Mouse (Mus musculus): Measurements from ENCODE around the gene Asb7.
A peak's percentile ranks its signal among the peaks of the same experiment; 100 is the strongest.

Gene Asb7

GRCm38 (mm10) chr7:66689294-66689619 lies at the start of gene Asb7:
Gene Asb7 (minus strand): TSS chr7:66689596.
- DNase-seq = no peak

GRCm38 (mm10) chr7:66737418-66737817 lies 48.0 kb upstream of the Asb7 start:
- DNase-seq = no peak

- DNase-seq = no peak
These were observed 45.6 kb upstream of the Asb7 start for GRCm38 (mm10) chr7:66734993-66735392.

- no peak for DNase-seq
These were observed 45.1 kb upstream of the Asb7 start for GRCm38 (mm10) chr7:66734466-66734865.

- DNase-seq = no peak
These were observed 44.5 kb upstream of the Asb7 start for GRCm38 (mm10) chr7:66733882-66734281.

- no peak for DNase-seq
These were observed 44.0 kb upstream of the Asb7 start for GRCm38 (mm10) chr7:66733431-66733830.

GRCm38 (mm10) chr7:66729232-66729631 lies 39.8 kb upstream of the Asb7 start:
- no peak for DNase-seq

- DNase-seq = no peak
These were observed 38.7 kb upstream of the Asb7 start for GRCm38 (mm10) chr7:66728072-66728471.

GRCm38 (mm10) chr7:66724954-66725353 lies 35.6 kb upstream of the Asb7 start:
- no peak for DNase-seq

- DNase-seq = no peak
These were observed 35.1 kb upstream of the Asb7 start for GRCm38 (mm10) chr7:66724514-66724913.

GRCm38 (mm10) chr7:66711166-66711565 lies 21.8 kb upstream of the Asb7 start:
- peak; percentile 28 for DNase-seq

- no peak for DNase-seq
These were observed 15.2 kb upstream of the Asb7 start for GRCm38 (mm10) chr7:66704631-66705030.

- no peak for DNase-seq
These were observed 13.3 kb upstream of the Asb7 start for GRCm38 (mm10) chr7:66702721-66703120.

GRCm38 (mm10) chr7:66694467-66694866 lies 5.1 kb upstream of the Asb7 start:
- peak; percentile 17 for DNase-seq

- peak; percentile 99 for DNase-seq
These were observed 394 bp upstream of the Asb7 start, which contains the start of gene Lins1 for GRCm38 (mm10) chr7:66689620-66690360. Gene Lins1 (plus strand): TSS chr7:66689889.

GRCm38 (mm10) chr7:66688721-66689120 lies 675 bp downstream of the Asb7 start:
- no peak for DNase-seq

- DNase-seq = no peak
These were observed 7.1 kb downstream of the Asb7 start for GRCm38 (mm10) chr7:66682119-66682863.

- DNase-seq = no peak
These were observed 13.6 kb downstream of the Asb7 start for GRCm38 (mm10) chr7:66675800-66676199.

GRCm38 (mm10) chr7:66667064-66667463 lies 22.3 kb downstream of the Asb7 start:
- DNase-seq = no peak

- peak; percentile 20 for DNase-seq
These were observed 25.8 kb downstream of the Asb7 start for GRCm38 (mm10) chr7:66663548-66663947.

GRCm38 (mm10) chr7:66661572-66661971 lies 27.8 kb downstream of the Asb7 start:
- DNase-seq = peak; percentile 89

- DNase-seq = no peak
These were observed 28.4 kb downstream of the Asb7 start for GRCm38 (mm10) chr7:66660972-66661371.

GRCm38 (mm10) chr7:66660291-66660690 lies 29.1 kb downstream of the Asb7 start:
- DNase-seq = no peak

GRCm38 (mm10) chr7:66655471-66655870 lies 33.9 kb downstream of the Asb7 start:
- peak; percentile 38 for DNase-seq

Data from kidney, adult 9 months (tissue).